Mouse (Mus musculus): Measurements from ENCODE around the gene Gm5447. TPM values are rescaled to one million over a fixed set of nuclear protein-coding genes. Genes with fewer than 3 reads are reported as not detected.

Gene Gm5447
- polyA plus RNA-seq, 1 experiment from 2014 or later, result not detected

Other genes with a start within 250 kb of the Gm5447 start
- gene Irf4, start 225.0 kb upstream of the Gm5447 start, polyA plus RNA-seq (2015; fragmentation: Nextera tagmentation; extraction: Ambion mirVana), result 0.08 and 0.17 TPM in 2 replicates
- not detected in 2 replicates for gene Hus1b, start 26.4 kb upstream of the Gm5447 start, polyA plus RNA-seq (2015; fragmentation: Nextera tagmentation; extraction: Ambion mirVana)
- 54.1 and 59.3 TPM in 2 replicates for gene Exoc2, start 111 bp upstream of the Gm5447 start, polyA plus RNA-seq (2015; fragmentation: Nextera tagmentation; extraction: Ambion mirVana)